In genomic region chr11:61930640-61931586, GRCm38 (mm10) we compare ENCODE assay signal across 8 mouse cellular contexts. TPM values are rescaled to one million over a fixed set of nuclear protein-coding genes. Genes with fewer than 3 reads are reported as not detected.
DNase-seq lines count a peak whose midpoint lies in the region; ATAC-seq and TF ChIP-seq lines count a peak whose summit lies in the region.

No protein-coding gene starts in this region.

- 0 out of 2 replicates have a peak, but pooled peaks have one; percentile 33 for ATAC-seq in forebrain, embryonic 15.5 days (replicated peaks)

- 22% methylated on average over 11 of the region's 11 CpGs for WGBS in forebrain, embryonic 15.5 days
- 16% methylated on average over 11 of the region's 11 CpGs for WGBS in kidney, adult 2 months

- intact Hi-C loops in gastrocnemius, adult 2 months (cut with DNase I) = loop anchor here (5.0 kb wide), 1 partner anchor 351 kb away; the partner anchor contains the start of genes Ttc19 and Zswim7

- H3K27ac ChIP-seq in gastrocnemius, adult 2 months = peak overlapping the region; percentile 92
- peak overlapping the region; percentile 97 for H3K27ac ChIP-seq in forebrain, embryonic 15.5 days (replicated peaks)
- H3K27ac ChIP-seq in kidney, adult 2 months (ENCODE audit: insufficient read depth, low read depth, low read length) = peak overlapping the region; percentile 96

- no peaks in the 10 kb centered on the region for H3K36me3 ChIP-seq in forebrain, embryonic 15.5 days
- no peaks in the 10 kb centered on the region for H3K36me3 ChIP-seq in kidney, adult 2 months (ENCODE audit: control insufficient read depth, insufficient read depth, low read length)
- H3K36me3 ChIP-seq in megakaryocyte, embryonic 14.5 days (replicated peaks; ENCODE audit: low read length) = peaks cover 13% of the 10 kb centered on the region

- TF ChIP-seq CTCF in gastrocnemius, adult 2 months (IDR thresholded peaks at IDR 0.05) = no peak
- TF ChIP-seq CTCF in kidney, adult 2 months (conservative IDR thresholded peaks at IDR 0.05; ENCODE audit: insufficient read depth, insufficient read length, low read depth, low read length) = no peak

- H3K27me3 ChIP-seq in forebrain, embryonic 15.5 days = no peaks in the 10 kb centered on the region
- H3K27me3 ChIP-seq in kidney, adult 2 months (replicated peaks; ENCODE audit: control insufficient read depth, insufficient read depth, low read length) = no peaks in the 10 kb centered on the region
- no peaks in the 10 kb centered on the region for H3K27me3 ChIP-seq in megakaryocyte, embryonic 14.5 days (replicated peaks)

- H3K9ac ChIP-seq in forebrain, embryonic 15.5 days (replicated peaks) = peak overlapping the region; percentile 85

- H3K9me3 ChIP-seq in forebrain, embryonic 15.5 days = no peaks in the 10 kb centered on the region
- H3K9me3 ChIP-seq in megakaryocyte, embryonic 14.5 days = no peaks in the 10 kb centered on the region

- H3K4me2 ChIP-seq in forebrain, embryonic 15.5 days (replicated peaks) = peak overlapping the region; percentile 61

- peak overlapping the region; percentile 99 for H3K4me3 ChIP-seq in gastrocnemius, adult 2 months
- peak overlapping the region; percentile 89 for H3K4me3 ChIP-seq in forebrain, embryonic 15.5 days
- H3K4me3 ChIP-seq in kidney, adult 2 months (ENCODE audit: insufficient read depth, low read depth, low read length) = peak overlapping the region; percentile 73
- peak overlapping the region; percentile 97 for H3K4me3 ChIP-seq in megakaryocyte, embryonic 14.5 days (replicated peaks)

- no peak for DNase-seq in gastrocnemius, adult 2 months
- DNase-seq in gastrocnemius, postnatal 4 days (ENCODE audit: low spot score in 2 of 2) = no peak
- DNase-seq in adrenal gland, postnatal 14 days = peak; percentile 48
- DNase-seq in kidney, adult 2 months = peak; percentile 55
- DNase-seq in yolk sac, embryonic 10.5 days (ENCODE audit: low spot score) = no peak
- DNase-seq in ovary, postnatal 14 days (ENCODE audit: low spot score) = no peak

- H3K4me1 ChIP-seq in forebrain, embryonic 15.5 days = peaks cover 22% of the 10 kb centered on the region
- H3K4me1 ChIP-seq in kidney, adult 2 months (ENCODE audit: control insufficient read depth, insufficient read depth, low read length) = peaks cover 9% of the 10 kb centered on the region
- peaks cover 47% of the 10 kb centered on the region for H3K4me1 ChIP-seq in megakaryocyte, embryonic 14.5 days

- TF ChIP-seq POLR2A in kidney, adult 2 months (IDR thresholded peaks at IDR 0.05; ENCODE audit: low read depth, low read length) = no peak

RNA-seq across cellular contexts. Expression of gene Akap10, which starts 0.9 kb away (rescaled TPM):
- 10 to 100 TPM in 1 of 2 experiments, 1 to 10 TPM in 1; 9.9 to 11.3 TPM for total RNA-seq in gastrocnemius, adult 2 months (2021)
- total RNA-seq in gastrocnemius, postnatal 4 days (2021) = 10 to 100 TPM; 16.4 to 17.4 TPM
- total RNA-seq in adrenal gland, postnatal 14 days (2021) = 23.7 and 27.1 TPM in 2 replicates
- polyA plus RNA-seq in forebrain, embryonic 15.5 days (2015; fragmentation: Nextera tagmentation; extraction: Ambion mirVana) = 15.5 and 15.8 TPM in 2 replicates
- polyA plus RNA-seq in kidney, adult 2 months (2012; rRNA removed) = 13.9 and 17.2 TPM in 2 replicates
- 6.6 TPM in 1 of 2 replicates, not detected in the other for polyA plus RNA-seq in megakaryocyte, embryonic 14.5 days (2012; ENCODE audit: insufficient read depth, low replicate concordance)

RNA-seq across cellular contexts. Expression of gene Specc1, which starts 25.6 kb away (rescaled TPM):
- 1 to 10 TPM; 1.5 to 2.3 TPM for total RNA-seq in gastrocnemius, adult 2 months (2021)
- 10 to 100 TPM in 1 of 2 experiments, 1 to 10 TPM in 1; 9.8 to 12.1 TPM for total RNA-seq in gastrocnemius, postnatal 4 days (2021)
- 17.1 and 19.6 TPM in 2 replicates for total RNA-seq in adrenal gland, postnatal 14 days (2021)
- 10.7 and 11.7 TPM in 2 replicates for polyA plus RNA-seq in forebrain, embryonic 15.5 days (2015; fragmentation: Nextera tagmentation; extraction: Ambion mirVana)
- polyA plus RNA-seq in kidney, adult 2 months (2012; rRNA removed) = 9.2 and 9.7 TPM in 2 replicates
- 7.1 and 13.9 TPM in 2 replicates for polyA plus RNA-seq in megakaryocyte, embryonic 14.5 days (2012; ENCODE audit: insufficient read depth, low replicate concordance)

Comparison
In these comparisons a context has a peak if more than half of its experiments do, and no peak if none do; other contexts are left out.
1. DNase-seq: peak in adrenal gland, postnatal 14 days (single experiment) and kidney, adult 2 months (single experiment); none in gastrocnemius, adult 2 months (single experiment), gastrocnemius, postnatal 4 days (0 of 2), yolk sac, embryonic 10.5 days (single experiment) and ovary, postnatal 14 days (single experiment).
2. Peak in every context shown above with its lines, with median percentiles within 50 percentile points of each other: H3K27ac ChIP-seq and H3K4me3 ChIP-seq.